Mouse (Mus musculus): ENCODE results near the gene Hist1h2be. TPM values are rescaled to one million over a fixed set of nuclear protein-coding genes. Genes with fewer than 3 reads are reported as not detected.
"Not testable (repeated sequence)": the region's sequence is repeated elsewhere in the genome, so short reads cannot be mapped to it uniquely, and the experiment has no call there.

Hist1h2be gene
- total RNA-seq, 2 experiments from 2014 or later: 7.7 to 90.5 TPM

DNA sequence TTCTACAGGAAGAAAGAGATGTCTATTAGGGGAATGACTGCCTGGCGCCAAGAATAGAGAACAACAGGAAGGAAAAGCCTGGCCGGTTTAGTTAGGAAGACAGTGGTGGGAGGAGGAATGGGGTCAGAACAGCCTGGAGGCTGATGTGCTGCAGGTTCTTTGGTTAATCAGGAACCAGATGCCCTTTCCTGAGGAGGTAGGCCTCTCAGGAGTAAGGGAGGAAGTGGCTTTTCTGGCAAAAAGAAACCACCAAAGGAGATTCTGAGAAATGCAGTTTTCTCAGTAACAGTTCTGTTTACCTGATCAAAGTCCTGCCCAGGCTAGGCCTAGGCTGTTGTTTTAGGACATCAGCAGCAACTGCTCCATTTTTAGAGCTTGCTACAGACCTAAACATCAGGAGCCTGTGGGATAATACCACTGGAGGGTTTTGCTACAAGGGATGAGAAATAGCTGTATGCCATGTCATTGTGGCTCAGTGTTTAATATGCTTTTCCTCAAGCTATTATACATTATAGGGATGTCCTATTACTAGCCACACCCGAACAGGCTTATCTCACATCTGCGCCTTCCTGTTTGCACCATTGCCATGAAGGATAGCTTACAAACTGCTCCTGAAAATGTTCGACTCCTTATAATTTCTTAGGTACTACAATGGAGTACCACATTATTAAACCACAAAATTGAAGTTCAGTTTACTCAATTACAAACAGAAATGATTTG, 27.7 kb downstream of the Hist1h2be start:
- peak; percentile 38 for ATAC-seq (replicated peaks; ENCODE audit: poor library complexity)

DNA sequence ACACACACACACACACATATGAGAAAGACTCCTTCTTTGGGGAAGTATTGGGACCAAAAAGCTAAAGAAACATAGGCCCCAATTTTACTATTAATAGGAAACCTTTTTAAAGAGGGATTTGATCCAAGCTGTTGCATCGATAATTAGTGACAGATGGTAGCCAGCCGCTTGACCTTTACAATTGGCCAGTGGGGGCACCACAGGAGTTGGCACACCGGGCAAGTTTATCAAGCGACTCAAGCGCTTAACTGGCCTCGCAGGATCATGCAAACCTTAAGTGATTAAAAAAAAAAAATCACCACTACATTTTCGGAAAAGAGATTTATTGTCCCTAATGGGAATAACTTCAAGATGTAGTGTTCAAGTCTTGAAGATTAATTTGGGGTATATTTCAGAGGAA, 28.3 kb downstream of the Hist1h2be start:
- ATAC-seq (replicated peaks; ENCODE audit: poor library complexity): no peak

DNA sequence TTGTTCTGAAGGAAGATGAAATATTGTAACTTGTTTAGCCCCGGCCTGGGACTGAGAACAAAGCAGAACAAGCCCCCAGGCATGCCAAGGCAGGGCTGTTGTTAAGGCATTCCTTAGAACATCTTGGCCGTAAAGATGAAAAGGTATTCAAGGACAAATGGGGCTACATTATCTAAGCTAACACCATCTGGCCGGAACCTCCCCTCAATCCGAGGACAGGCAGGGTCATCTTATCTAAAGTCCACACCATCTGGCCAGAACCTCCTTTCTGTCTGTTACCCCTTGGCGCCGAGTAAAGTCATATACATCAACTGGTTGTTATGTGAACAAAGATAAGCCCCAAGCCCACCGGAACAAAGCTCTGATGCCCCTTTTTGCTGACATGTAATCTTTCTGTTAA, 29.0 kb downstream of the Hist1h2be start:
- ATAC-seq (replicated peaks; ENCODE audit: poor library complexity): not testable (repeated sequence)

DNA sequence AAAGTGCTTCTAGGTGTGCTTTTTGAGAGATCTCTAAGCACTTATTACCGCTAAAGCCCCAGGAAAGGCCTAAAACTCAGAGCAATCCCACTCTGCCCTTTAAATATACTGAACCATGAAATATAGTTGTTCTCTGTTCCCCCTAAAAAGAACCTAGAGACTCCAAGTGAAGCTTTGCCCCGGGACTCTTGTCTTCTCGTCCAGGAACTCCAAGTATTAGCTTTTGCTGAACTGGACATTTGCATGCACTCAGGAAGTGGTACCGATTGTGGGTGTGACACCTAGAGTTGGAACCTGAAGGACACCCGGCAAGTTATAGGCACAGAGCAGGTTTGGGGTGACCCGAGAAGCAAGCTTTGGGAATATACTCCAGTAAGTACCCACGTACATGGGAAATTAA, 29.7 kb downstream of the Hist1h2be start:
- no peak for ATAC-seq (replicated peaks; ENCODE audit: poor library complexity)

DNA sequence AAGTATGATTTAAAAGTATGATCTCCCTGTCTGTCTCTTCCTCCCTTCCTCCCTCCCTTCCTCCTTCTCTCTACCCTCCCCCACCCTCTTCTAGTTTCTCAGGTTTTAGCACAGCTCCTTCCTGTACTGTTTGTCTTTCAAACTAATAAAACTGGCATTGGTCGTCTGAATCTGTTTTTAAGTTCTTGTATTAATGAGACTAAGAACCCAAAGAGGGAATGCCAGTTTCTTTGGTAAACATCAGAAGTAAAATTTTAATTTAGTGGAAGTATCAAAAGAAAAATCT, 34.0 kb downstream of the Hist1h2be start:
- ATAC-seq (replicated peaks; ENCODE audit: poor library complexity): no peak

DNA sequence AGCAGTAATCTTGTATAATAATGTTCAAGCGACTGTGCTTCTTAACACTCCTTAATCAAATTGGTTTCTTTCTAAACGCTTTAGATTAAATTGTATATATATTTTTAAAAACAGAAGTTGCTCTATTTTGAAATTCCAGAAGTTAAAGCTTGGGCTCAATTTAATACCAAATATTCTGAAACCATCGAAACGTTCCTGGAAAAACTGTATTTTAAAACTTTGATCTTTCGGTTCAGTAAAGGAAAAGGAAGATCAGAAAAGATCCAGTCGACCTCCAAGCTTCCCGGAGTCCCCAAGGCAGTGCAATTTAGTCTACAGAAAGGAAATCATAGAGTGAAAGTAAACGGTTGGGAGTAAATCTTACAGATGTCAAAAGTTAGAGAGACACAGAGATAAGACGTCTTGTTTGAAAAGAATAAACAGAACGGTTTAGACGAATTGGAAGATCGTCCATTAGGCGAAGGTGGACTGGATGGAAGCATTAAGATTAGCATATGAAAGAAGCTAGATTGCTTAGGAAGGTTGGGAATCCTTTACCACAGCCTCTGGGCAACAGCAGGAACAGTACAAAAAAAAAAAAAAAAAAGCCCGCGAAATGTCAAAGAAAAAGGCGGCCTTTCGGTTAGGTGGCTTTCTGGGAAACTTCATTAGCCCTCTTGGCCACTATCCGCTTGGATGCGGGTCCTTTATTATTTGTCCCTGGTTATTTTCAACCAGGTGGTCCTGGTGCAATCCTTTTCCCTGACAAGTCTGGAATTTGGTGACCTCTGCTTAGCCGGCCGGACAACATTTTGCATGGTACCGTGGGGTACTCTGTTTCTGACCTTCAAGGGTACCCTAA, 34.6 kb downstream of the Hist1h2be start:
- no peak for ATAC-seq (replicated peaks; ENCODE audit: poor library complexity)

DNA sequence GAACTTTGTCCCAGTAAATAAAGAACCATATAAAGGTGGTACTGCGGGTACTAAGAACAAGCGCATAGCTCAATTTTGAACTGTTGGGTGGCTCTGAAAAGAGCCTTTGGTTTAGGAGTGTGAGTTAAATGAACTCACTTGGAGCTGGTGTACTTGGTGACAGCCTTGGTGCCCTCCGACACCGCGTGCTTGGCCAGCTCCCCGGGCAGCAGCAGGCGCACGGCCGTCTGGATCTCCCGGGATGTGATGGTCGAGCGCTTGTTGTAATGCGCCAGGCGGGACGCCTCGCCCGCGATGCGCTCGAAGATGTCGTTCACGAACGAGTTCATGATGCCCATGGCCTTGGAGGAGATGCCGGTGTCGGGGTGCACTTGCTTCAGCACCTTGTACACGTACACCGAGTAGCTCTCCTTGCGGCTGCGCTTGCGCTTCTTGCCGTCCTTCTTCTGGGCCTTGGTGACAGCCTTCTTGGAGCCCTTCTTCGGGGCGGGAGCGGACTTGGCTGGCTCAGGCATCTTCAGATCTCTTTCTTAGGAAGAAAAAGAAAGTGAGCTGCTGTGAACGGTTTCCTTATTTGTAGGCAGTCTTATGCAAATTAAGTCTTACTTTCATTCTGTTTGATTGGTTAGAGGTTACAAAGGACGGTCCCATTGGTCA, 35.4 kb downstream of the Hist1h2be start:
- ATAC-seq (replicated peaks; ENCODE audit: poor library complexity): peak; percentile 63

DNA sequence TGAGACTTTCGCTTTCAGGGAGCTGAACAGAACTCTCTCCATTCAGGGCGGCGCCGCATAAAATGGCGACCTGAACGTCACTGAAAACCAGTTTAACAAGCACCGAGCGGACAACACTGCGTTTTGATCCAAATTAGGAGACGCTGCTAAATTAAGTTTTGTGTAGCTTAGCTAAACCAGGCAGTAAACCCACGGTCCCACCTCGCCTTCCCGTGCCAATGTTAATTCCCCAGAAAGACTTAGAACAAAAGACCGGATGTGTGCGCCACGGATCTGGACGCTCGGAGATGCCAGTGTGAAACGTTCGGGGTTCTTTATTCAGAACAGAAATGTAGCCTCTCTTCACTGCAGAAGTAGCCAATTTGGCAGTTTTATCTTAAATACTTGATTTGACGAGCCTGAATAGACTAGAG, 35.9 kb downstream of the Hist1h2be start:
- peak; percentile 17 for ATAC-seq (replicated peaks; ENCODE audit: poor library complexity)

DNA sequence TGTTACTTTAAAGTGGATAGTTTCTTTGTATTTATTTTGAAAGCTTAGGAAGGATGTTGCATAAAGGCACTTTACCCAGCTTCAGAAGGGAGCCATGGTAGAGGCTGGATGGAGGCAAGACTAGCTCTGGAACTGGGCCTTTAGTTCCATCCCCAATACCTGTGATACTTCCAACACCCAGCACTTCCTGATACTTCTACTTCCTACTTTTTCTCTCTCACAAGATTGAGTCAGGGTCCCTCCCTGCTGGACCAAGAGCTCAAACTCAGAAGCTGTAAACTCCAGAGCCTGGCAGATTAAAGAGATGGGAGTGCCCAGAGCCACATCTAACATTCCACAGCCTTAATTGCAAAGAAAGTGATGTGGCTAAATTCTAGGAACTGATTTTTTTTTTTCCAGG, 36.6 kb downstream of the Hist1h2be start:
- no peak for ATAC-seq (replicated peaks; ENCODE audit: poor library complexity)

DNA sequence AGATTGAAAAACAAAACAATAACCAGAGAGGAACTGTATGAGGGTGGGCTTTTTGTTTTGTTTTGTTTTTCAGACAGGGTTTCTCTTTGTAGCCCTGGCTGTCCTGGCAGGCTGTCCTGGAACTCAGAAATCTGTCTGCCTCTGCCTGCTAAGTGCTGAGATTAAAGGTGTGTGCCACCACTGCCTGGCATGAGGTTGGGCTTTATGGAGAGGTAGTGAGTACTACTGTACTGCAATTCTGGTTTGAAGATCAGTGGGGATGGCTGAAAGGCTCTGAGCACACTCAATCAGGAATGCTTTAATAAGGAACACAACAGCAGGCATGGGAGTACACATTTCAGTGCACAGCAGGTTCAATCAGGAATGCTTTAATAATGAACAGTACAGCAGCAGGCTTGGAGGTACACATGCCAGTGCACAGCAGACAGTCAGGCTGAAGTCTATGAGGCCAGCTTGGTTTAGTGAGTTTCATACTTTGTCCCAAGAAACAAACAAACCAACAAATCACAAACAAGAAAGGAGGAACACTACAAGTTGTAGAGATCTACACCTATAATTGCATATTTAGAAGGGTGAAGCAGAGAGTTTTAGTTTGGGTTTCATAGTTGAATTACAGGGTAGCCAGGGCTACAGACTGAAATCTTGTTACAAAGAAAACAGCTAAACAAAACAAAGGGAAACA, 37.4 kb downstream of the Hist1h2be start:
- no peak for ATAC-seq (replicated peaks; ENCODE audit: poor library complexity)

DNA sequence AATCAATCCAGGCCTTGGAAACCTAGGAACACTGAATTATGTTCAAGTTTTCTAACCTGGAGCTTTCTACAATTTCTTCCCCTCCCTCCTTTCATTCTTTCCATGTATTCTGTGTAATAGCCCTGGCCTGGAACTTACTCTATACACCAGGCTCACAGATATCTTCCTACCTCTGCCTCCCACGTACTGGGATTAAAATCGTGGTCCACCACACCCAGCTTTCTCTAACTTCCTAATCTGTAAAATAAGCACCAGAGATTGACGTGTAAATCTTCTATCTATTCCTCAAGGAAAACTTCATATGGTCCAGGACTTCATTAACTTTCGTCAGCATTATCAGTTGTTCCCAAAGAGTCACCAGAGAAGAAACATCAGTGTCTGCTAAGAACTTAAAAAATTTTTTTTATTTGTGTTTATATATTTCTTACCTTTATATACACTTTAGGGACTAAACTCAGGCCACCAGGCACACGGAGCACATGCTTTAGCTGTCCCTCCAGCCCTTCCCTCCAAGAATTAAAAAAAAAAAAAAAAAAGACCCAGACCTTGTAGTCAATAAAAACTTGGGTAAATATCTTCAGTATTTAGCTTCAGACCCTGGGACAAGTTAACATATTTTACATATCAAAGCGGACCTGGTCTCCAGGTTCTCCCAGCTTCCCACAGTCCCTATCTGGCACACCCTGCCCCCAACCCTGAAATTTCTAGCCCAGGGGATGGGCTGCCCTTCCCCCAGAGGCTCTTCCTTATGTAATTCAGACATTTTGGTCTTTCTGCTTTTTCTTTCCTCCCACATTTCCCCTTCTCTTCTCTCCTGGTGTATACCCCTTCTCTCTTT, 38.5 kb downstream of the Hist1h2be start:
- ATAC-seq (replicated peaks; ENCODE audit: poor library complexity): peak; percentile 2

DNA sequence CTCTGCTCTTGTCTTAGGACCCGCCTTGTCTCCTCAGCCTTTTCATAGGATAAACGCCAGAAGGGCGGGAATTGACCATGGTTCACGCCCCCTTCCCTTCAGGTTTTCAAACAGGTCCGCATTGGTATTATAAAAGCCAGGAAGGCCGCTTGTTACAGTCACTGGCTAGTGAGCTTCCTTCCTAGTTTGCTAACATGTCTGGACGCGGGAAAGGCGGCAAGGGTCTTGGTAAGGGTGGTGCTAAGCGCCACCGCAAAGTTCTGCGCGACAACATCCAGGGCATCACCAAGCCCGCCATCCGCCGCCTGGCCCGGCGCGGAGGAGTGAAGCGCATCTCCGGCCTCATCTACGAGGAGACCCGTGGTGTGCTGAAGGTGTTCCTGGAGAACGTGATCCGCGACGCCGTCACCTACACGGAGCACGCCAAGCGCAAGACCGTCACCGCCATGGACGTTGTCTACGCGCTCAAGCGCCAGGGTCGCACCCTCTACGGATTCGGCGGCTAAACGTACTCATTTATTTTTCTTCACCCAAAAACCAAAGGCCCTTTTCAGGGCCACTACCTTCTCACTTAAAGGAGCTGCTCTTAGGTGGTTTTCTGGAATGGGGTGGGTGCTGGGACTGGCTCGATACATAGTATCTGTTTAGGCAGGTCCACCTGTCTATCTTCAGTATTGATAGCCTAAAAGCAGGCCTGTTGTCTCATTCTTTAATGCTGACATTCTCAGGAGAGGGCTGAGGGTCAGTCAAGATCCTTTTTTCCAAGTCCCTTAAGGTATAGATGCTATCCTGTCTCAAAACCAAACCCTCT, 39.3 kb downstream of the Hist1h2be start, which contains the start of gene Hist1h4d:
Gene Hist1h4d, plus strand, starts transcription at position 191 of the 811 bp plus-strand sequence.
- ATAC-seq (replicated peaks; ENCODE audit: poor library complexity): peak; percentile 69

DNA sequence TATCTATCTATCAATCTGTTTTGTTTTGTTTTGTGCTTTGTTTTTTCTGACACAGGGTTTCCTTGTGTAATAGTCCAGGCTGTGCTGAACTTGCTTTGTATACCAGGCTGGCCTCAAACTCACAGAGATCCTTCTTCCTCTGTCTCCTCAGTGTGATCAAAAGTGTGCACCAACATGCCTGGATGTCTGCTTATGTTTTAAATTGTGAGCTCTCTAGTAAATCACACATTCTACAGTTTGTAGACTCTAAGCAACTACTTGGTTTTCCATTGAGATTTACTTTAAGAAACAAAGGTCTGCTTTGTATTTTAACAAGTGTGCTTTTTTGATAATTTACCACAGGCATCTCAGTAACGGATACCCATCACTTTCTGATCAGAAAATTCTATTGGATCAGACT, 43.1 kb downstream of the Hist1h2be start:
- no peak for ATAC-seq (replicated peaks; ENCODE audit: poor library complexity)

DNA sequence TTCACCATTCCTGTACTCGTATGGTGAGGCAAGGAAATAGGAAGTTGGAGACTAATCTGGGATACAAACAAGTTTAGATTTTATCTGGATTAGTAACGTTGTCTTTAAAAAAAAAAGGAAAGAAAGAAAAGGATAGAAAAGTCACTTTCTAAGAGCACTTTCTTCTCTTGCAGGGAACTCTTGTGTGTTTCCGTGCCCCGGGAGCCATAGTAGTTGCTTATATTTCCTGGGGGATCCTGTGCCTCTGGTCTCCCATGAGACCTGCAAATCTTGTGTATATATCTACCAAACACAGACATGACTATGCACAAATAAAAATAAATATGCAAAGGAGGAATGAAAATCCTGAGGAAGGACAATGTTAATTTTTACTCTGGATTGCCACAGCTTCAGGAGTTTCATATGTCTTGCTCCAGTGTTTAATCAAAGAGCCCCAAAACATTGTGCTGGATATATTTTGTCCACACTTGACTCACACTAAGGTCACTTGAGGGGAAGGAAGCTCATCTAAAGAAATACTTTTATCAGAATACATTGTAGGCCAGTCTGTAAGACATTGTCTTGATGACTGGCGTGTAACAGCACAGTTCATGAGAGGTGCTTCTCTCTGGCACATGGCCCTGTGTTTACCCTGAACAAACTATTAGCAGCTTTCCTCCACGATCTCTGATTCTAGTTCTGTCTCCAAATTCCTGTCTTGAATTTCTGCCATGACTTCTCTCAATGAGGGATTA, 43.9 kb downstream of the Hist1h2be start:
- ATAC-seq (replicated peaks; ENCODE audit: poor library complexity): no peak

DNA sequence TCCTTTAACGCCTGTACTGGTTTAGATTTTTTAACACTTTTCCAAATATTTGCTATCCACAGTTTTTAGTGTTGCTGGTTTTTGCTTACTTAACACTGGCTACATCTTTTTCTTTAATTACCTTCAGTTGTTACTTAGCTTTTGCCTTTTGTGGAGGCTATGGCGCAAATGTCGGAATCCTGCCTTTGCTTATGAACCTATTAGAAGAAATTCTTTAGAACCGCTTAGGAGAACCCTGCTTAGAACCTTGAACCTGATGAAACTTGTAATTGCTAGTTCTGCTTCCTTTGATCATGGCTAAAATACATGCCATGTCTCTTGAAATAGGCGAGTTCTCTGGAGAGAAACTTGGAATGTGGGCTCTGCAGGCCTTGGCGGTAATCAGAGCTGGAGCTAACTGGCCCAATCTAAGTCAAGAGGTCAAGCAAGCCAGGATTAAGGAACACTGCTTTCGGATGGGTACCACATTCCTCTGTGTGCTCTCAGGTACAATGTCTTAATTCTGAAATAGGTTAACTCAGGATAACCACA, 44.5 kb downstream of the Hist1h2be start:
- ATAC-seq (replicated peaks; ENCODE audit: poor library complexity): no peak

DNA sequence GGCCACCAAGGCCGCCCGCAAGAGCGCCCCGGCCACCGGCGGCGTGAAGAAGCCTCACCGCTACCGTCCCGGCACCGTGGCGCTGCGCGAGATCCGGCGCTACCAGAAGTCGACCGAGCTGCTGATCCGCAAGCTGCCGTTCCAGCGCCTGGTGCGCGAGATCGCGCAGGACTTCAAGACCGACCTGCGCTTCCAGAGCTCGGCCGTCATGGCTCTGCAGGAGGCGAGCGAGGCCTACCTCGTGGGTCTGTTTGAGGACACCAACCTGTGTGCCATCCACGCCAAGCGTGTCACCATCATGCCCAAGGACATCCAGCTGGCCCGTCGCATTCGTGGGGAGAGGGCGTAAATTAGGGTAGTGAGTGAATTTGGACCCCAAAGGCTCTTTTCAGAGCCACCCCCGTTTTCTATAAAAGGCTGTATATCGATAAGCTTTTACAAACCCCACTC, 45.0 kb downstream of the Hist1h2be start:
- ATAC-seq (replicated peaks; ENCODE audit: poor library complexity): not testable (repeated sequence)

DNA sequence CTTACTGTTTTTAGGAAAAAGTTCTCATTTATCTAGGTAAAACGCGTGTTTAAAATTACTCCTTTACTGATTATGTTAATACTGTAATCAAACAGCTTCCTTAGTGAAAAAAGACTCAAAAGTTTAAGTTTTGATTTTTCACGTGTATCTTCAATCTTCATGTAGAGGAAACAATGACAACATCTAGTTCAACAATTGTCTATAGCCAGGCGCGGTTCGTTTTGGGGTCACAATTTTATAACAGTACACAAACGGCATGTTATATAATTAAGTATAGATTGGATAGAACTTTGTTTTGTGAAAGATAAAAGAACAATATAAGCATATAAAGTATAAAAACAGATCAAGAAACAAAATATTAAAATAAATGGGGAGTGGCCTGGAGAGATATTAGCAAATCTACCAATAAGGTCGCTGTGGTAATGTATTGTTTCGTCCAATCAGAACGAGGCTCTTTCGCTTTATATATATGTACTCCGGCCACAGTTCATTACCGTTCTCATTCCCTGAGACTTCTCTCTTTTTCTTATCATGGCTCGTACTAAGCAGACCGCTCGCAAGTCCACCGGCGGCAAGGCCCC, 45.6 kb downstream of the Hist1h2be start, which contains the start of gene Hist1h3d:
Gene Hist1h3d, plus strand, starts transcription at position 493 of the 581 bp plus-strand sequence.
- ATAC-seq (replicated peaks; ENCODE audit: poor library complexity): peak; percentile 38

All from megakaryocyte progenitor cell, adult 5-6 weeks (primary cell).